Mouse (Mus musculus) adrenal gland, postnatal 10 days (tissue): ENCODE data around the gene Sema3b. TPM values are rescaled to one million over a fixed set of nuclear protein-coding genes. Genes with fewer than 3 reads are reported as not detected.
A peak's percentile ranks its signal among the peaks of the same experiment; 100 is the strongest.

Experiments used
- DNase-seq: peaks from one replicate; pipeline ENCODE4 v3.0.0; 2021; ENCODE audit warnings: mixed read lengths
- total RNA-seq, 2 experiments: library from RNA; stranded (reverse); gene quantifications; 2 replicates each; pipeline ENCODE4 v1.2.3; 2021

Gene Sema3b
- total RNA-seq, 2 experiments from 2014 or later: 9.5 to 13.2 TPM

GRCm38 (mm10) chr9:107633091-107633660 is 24.1 kb upstream of the Sema3b start:
- DNase-seq: peak; percentile 88

- DNase-seq: peak; percentile 60
These were observed 23.4 kb upstream of the Sema3b start for GRCm38 (mm10) chr9:107632478-107632877.

DNA sequence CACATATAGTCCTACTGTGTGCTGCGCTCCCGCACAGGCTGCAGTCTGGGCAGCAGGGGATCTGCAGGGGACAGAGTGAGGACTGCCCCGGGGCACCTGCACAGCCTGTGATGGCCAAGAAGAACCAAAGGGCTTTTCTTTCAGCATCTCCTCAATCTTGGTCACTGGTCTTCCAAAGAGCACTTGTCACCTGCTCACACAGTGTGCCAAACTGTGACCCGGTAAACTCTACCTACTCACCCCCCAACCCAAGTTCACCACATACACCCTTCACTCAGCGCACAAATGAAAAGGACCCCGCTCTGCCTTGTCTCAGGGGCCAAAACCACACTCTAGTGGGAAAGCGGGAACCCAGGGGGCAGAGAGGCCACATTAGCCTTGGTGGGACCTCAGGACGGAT is 22.8 kb upstream of the Sema3b start:
- no peak for DNase-seq

- no peak for DNase-seq
These were observed 22.3 kb upstream of the Sema3b start for GRCm38 (mm10) chr9:107631311-107631826.

DNA sequence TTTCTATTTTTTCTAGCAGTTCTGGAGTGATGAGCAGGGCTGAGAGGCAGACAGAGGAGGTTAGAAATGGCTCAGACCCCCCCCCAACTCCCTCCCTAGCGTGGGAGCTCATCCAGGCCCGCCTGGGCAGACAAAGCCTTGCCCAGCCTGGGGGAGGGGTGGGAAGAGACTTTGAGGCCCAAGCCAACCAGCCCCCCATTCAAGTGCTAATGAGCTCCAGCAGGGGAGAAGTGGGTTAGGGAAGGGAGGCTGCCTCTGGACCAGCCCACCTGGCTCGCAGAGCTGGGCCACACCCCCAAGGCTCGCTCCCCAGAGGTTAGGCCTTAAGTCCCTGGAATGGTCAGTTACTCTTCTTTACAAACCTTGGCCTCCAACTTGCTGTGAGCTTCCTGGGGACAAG is 21.5 kb upstream of the Sema3b start:
- no peak for DNase-seq

- no peak for DNase-seq
These were observed 20.9 kb upstream of the Sema3b start for GRCm38 (mm10) chr9:107629901-107630425.

DNA sequence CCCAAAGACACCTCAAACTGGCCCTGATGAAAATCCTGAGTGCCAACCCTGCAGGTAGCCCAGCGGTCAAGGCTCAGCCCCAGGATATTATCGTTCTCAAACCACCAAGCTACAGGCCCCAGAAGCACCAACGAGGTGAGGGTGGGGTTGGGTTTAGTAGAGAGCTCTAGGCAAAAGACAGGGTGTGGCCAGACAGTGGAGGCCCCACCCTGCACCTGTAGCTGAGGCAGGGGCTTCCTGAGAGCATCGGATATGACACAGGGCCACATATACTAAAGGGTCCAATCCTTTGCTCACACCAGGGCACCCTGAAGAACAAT is 20.3 kb upstream of the Sema3b start:
- no peak for DNase-seq

DNA sequence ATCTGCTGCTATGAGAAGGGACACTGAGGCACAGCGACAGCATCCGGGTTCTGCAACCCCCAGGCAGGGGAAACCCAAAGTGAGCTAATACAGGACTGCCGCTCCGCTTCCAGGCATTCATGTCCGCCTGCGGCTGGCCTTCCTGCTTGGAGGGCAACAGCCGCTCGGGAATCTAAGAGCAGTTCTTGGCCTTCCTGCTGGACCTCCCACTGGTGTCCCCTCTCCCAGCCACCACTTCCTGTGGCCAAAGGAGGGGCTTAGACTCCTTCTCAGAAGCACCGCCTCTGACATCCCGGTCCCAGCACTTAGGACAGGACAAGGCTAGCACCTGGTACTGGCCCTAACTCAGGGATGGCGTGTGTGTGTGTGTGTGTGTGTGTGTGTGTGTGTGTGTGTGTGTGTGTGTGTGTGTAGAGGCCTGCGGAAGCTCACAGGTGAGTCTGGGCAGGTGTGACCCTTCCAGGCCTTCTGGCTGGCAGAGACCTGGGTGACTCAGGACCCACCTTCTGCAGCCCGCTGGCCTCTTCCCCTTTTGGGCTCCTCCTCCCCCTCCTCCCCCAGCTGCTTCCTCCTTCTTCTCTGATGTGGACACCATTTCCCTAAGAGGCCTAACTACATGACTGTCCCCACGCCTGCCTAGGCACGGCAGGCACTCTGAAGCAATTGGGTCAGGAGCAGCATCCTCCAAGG is 19.8 kb upstream of the Sema3b start:
- peak; percentile 53 for DNase-seq

- DNase-seq: no peak
These were observed 18.6 kb upstream of the Sema3b start for GRCm38 (mm10) chr9:107627387-107628255.

DNA sequence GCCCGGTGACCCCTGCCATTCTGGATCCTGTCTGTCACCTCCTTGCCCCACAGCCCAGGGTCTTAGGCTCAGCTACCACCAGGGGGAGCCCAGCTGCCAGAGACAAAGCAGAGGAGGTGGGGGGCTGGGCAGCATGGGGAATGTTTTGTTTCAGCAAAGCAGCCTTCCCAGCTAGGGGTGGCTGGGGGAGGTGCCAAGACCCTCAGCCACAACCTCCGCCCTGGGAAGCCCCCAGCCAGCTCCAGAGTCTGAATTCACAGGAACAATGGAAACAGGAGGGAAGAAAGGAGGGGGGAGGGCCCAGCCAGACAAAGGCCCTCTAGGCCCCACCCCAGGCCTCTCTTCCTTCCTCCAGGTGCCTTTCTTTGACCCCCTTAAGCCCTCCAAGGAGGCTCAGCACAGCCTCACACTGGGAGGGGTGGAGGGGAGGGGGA is 17.8 kb upstream of the Sema3b start:
- peak; percentile 89 for DNase-seq

DNA sequence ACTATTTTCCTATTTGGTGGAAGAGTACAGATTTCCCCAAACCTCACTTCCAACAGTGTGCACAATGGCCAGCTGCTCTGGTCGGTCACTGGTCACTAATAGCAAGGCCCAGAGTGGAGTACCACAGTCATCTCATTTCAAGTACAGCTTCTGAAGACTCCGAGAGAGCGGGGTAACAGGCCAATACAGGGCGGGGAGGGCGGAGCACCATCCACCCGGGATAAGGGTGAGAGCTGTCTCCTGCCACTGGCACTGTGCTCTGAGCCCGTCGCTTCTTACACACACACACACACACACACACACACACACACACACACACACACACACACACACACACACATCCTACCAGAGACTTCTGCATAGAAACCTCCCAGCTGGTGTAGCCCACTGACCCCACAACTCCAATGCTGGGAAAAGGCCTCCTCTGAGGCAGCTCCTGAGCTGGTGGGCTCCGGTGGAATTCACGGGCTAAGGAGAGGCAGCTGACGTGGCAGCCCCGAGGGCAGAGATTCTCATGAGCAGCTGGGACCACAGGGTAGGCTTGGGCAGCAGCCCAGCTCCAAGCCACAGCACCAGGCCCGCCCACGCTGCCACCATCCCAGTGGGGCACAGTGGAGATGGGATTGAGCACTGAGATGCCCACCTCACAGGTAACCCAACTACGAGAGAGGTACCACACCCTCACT is 17.3 kb upstream of the Sema3b start:
- no peak for DNase-seq

- no peak for DNase-seq
These were observed 16.5 kb upstream of the Sema3b start for GRCm38 (mm10) chr9:107625351-107626128.

DNA sequence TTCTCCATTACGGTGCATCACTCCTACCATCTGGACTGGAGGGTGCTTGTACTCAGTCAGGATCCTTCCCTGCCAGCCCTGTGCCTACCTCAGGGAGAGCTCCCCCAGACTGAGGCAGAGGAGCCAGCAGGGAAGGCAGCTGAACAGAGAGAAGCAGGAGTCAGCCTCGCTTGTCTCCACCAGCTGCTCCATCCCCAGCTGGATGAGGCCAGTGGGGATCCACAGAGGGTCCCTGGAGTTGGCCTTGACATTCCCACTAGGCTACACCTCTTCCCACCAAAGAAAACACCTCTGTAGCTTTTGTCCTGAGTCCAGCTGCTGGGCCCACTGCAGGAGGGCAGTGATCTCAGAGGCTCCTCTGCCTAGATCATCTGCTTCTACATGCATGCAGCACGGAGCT is 15.9 kb upstream of the Sema3b start:
- DNase-seq: no peak

GRCm38 (mm10) chr9:107624539-107624938 is 15.5 kb upstream of the Sema3b start:
- DNase-seq: no peak

DNA sequence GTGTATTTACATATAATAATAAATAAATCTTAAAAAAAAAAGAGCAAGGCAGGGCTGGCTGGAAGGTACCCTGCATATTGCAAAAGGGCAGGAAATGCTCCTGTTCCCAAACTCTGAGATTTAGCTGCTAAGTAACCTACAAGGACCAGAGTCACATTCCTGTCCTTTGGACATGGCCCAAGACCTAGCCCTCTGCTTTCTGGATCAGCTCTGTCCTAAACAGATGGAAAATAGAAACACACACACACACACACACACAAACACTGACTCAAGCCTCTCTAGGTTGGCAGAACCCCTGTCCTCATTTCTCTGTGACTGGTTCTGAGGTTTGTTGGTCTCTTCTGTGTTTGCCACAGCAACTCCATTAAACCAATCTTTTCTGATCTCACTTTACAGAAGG is 11.9 kb upstream of the Sema3b start:
- DNase-seq: no peak

DNA sequence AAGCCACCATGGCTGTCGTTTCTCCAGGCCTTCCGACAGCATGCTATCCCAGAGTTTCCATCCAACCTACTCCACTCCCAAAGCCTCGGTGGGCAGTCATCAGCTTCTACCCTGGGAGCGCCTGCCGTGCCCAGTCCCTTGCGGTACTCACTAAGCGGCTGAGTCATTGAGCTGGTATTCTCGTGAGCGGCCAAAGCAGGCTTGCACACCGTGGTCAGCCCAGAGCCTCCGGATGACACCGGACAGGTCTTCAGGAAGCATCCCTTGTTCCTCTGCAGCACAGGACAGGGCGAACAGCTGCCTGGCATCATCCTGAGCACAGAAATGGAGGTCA is 10.5 kb upstream of the Sema3b start:
- no peak for DNase-seq

- DNase-seq: peak; percentile 65
These were observed 9.9 kb upstream of the Sema3b start for GRCm38 (mm10) chr9:107618778-107619545.

DNA sequence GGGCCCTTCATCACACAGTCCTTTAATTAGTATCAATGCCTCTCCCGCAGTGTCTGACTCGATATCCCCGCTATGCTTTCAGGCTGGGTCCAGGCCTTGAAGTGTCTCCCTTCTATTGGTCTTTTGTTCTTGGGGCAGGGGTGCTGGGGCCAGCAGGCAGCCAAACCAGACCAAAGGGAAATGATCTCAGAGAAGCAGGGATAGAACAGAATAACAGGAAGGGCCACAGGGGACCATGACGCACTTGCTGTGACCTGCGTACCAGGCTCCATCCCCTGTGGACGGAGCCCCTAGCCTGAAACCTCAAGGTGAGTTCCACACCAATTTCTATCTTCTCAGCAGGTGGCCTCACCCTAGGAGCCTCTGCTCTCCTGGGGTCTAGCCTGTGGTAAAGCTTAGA is 9.1 kb upstream of the Sema3b start:
- DNase-seq: no peak

DNA sequence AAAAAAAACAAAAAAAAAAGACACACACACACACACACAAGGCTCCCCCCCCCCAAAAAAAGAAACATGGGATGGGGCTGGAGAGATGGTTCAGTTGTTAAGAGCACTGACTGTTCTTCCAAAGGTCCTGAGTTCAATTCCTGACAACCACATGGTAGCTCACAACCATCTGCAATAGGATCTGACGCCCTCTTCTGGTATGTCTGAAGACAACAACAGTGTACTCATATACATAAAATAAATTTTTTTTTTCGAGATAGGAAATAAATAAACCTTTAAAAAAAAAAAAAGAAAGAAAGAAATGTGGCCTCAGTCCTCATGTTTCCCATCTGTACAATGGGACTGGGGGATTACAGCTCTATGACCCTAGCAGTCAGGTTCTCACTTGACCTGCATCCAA is 8.4 kb upstream of the Sema3b start:
- DNase-seq: no peak

DNA sequence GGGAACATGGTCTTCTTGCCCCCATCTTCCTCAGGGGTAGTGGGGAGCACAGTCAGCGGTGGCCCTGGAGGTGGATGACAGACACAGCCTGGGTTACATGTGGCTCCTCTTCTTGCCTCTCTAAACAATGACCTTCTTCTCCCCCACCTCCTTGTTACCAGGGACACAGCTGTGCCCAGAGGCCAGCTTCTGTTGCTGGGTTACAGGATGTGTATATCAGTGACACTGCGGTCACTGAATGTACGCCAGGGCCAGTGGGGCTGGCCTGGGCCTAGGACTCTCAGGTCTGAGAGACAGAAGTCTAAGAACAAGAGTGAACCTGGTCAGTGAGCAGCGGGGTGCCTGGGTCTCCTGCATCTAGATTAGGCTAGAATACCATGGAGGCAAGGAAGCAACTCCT is 6.0 kb upstream of the Sema3b start:
- DNase-seq: no peak
